Mouse (Mus musculus): ENCODE data around the gene Lrp2bp. TPM values are rescaled to one million over a fixed set of nuclear protein-coding genes. Genes with fewer than 3 reads are reported as not detected.

Lrp2bp gene
- total RNA-seq (2023) = not detected

DNA sequence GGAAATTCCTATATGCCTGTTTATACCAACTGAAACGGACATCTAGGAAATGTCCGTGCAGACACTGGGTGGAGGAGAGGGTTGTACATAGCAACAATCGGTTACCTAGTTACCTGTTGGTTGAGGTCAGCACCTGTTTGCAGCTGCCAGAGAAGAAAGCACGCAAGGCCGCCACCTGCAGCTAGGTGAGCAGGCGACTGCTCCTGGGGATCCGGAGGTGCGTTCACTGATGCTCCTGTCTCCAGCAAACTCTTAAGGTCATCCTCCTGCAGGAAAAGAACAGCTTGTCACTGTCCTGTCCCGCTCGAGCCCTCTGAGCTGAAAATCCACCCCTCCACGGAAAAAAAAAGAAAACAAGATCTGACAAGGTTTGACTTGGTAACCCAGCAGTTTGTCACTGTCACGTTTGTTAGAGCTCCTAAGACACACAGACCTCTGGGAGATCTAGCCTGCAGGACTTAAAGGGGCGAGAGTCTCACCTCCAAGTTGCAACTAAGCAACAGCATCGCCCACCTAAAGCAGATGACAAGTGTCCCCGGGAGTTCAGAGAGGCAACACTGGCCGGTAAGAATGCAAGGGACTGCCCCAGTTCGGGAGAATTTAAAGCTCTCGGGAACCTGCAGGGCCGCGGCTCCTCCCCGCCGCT is at the start of gene Lrp2bp:
TSS of gene Lrp2bp (plus strand) at position 166 of the 646 bp plus-strand sequence.

DNA sequence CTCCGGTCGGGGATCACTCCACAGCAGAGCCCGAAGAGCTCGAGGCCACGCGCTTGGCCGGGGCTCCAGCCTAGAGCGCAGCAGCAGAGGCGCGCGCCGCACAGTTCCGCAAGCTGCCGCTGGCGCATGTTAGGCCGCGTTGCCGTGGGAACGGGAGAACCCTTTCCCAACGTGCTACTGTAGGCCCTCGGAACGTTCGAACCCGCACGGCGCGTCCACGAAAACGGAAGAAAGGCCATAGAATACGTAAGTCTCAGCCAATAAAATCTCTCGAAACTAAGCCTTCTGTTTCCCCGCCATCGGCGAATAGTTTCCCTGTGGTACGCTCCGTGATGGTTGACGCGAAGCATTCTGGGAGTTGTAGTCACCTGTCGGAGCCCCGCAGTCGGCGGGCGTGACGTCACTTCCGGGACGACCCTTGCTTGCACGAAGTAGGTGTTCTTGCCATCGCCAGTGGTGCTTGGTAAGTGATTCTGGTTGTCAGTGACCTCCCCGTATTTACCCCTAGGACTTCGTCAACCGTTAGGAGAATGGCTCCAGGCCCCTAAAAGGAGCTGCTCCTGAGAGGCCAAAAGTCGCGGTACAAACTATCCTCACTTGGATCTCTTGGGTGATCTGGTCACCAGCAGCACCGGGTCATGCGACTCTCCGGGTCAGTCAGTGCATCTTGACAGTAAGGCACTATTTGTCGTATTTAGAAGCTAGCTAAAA is 23.8 kb upstream of the Lrp2bp start, which contains the start of the genes 1700029J07Rik and Ufsp2:
TSS of gene 1700029J07Rik (minus strand) at position 127 of the 711 bp plus-strand sequence.
TSS of gene Ufsp2 (plus strand) at position 403 of the 711 bp plus-strand sequence.

DNA sequence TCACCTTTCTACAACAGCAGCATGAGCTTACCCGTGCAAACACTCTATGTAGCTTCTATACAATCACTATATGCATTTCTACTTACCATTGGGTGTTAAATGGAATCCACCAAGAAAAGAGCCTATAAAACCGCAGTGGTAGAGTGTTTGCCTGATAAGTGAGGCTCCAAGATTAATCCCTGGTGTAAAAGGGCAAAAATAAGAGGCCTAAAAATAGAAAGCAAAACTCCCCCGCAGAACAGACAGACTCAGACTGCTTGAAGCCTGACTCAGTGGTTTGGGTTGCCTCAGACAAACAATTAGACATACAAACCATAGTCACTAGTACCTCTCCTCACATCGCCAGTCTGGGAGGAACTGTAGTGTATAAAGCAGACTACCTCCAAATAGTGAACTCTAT is 6.5 kb downstream of the Lrp2bp start, which contains the start of gene Ankrd37:
TSS of gene Ankrd37 (minus strand) at position 112 of the 400 bp plus-strand sequence.

Other genes starting within 250 kb of the Lrp2bp start
- gene Pdlim3, start 113.8 kb upstream of the Lrp2bp start, total RNA-seq (2023) = not detected
- not detected for gene Ccdc110, start 64.7 kb upstream of the Lrp2bp start, total RNA-seq (2023)
- 1 to 10 TPM; 1.4 to 1.6 TPM for gene 1700029J07Rik, start 24.1 kb upstream of the Lrp2bp start, total RNA-seq (2023)
- 10 to 100 TPM; 13.6 to 17.2 TPM for gene Ufsp2, start 23.8 kb upstream of the Lrp2bp start, total RNA-seq (2023)
- 1 to 10 TPM; 5.0 to 8.2 TPM for gene Ankrd37, start 6.4 kb downstream of the Lrp2bp start, total RNA-seq (2023)
- gene Cfap97, start 152.5 kb downstream of the Lrp2bp start, total RNA-seq (2023) = 10 to 100 TPM; 21.6 to 22.5 TPM
- gene Snx25, start 152.9 kb downstream of the Lrp2bp start, total RNA-seq (2023) = 10 to 100 TPM; 23.4 to 24.0 TPM
- gene Slc25a4, start 212.0 kb downstream of the Lrp2bp start, total RNA-seq (2023) = 10 to 100 TPM; 67.5 to 70.4 TPM